Mouse (Mus musculus) intestine, embryonic 16.5 days (tissue): ENCODE data around the gene Nrcam. TPM values are rescaled to one million over a fixed set of nuclear protein-coding genes. Genes with fewer than 3 reads are reported as not detected.

ENCODE experiments used
- ATAC-seq: fragments of 200-750 bp; cut with Nextera tagmentation; 2 replicates; pipeline ENCODE4 v1.8.0; 2017; ENCODE audit warnings: moderate TSS enrichment, moderate library complexity
- H3K27ac ChIP-seq: fragments of 300-500 bp; sonication (generic); 2 replicates; pipeline ENCODE4 v1.5.1; 2014; ENCODE audit warnings: mild to moderate bottlenecking, low read length
- H3K27me3 ChIP-seq: fragments of 300-500 bp; sonication (generic); replicated peaks from 2 replicates; pipeline ENCODE4 v1.6.1; 2014; ENCODE audit warnings: low read length, control low read depth, mixed read lengths; ENCODE audit not compliant: control insufficient read depth, insufficient read depth
- H3K36me3 ChIP-seq: fragments of 300-500 bp; sonication (generic); 2 replicates; pipeline ENCODE4 v1.6.1; 2014; ENCODE audit warnings: low read length, control low read depth; ENCODE audit not compliant: control insufficient read depth, insufficient read depth
- H3K4me1 ChIP-seq: fragments of 300-500 bp; sonication (generic); 2 replicates; pipeline ENCODE4 v1.6.1; 2014; ENCODE audit warnings: low read length, control low read depth, mixed read lengths; ENCODE audit not compliant: control insufficient read depth, insufficient read depth
- H3K4me2 ChIP-seq: fragments of 300-500 bp; sonication (generic); 2 replicates; pipeline ENCODE4 v1.6.1; 2014; ENCODE audit warnings: low read depth, low read length, control low read depth
- H3K4me3 ChIP-seq: fragments of 300-500 bp; sonication (generic); 2 replicates; pipeline ENCODE4 v1.5.1; 2014; ENCODE audit warnings: mild to moderate bottlenecking, low read length
- H3K9ac ChIP-seq: fragments of 300-500 bp; sonication (generic); 2 replicates; pipeline ENCODE4 v1.6.1; 2014; ENCODE audit warnings: low read depth, low read length
- H3K9me3 ChIP-seq: fragments of 300-500 bp; sonication (generic); 2 replicates; pipeline ENCODE4 v1.6.1; 2016; ENCODE audit warnings: low read length, control low read depth; ENCODE audit not compliant: control insufficient read depth
- WGBS: fragments of 180-500 bp; shearing (Covaris S2); extraction: QIAGEN DNeasy Blood & Tissue Kit; methylation state at CpG from one replicate; pipeline ENCODE4 v1.1.7; 2014; 5-methylcytosine and 5-hydroxymethylcytosine counted together
- polyA plus RNA-seq: library from polyadenylated mRNA; unstranded; fragments of >200 nt; fragmentation: Nextera tagmentation; extraction: Ambion mirVana; gene quantifications from 2 replicates; pipeline ENCODE4 v1.2.1, GENCODE M21; 2015

The Nrcam gene
- polyA plus RNA-seq, 1 experiment from 2014 or later: 3.6 TPM

DNA sequence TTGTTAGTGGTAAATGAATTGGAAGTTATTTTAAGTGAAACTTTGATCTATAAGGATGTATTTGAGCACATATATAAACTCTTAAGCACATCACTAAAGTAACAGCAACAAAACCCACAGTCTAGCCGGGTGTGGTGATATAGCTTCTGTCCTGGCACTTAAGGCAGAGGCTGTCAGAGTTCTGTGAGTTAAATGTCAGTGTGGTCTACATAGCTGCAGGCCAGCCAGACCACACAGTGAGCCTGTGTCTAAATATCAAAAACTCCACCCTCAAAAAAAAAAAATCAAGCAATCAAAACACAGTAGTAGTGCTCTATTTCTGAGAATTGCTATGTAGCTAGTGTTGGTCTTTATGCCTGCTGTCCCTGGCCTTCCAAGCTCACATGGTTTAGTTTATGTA lies 59.5 kb downstream of the Nrcam start:
- no peak overlapping the region for H3K4me3 ChIP-seq

DNA sequence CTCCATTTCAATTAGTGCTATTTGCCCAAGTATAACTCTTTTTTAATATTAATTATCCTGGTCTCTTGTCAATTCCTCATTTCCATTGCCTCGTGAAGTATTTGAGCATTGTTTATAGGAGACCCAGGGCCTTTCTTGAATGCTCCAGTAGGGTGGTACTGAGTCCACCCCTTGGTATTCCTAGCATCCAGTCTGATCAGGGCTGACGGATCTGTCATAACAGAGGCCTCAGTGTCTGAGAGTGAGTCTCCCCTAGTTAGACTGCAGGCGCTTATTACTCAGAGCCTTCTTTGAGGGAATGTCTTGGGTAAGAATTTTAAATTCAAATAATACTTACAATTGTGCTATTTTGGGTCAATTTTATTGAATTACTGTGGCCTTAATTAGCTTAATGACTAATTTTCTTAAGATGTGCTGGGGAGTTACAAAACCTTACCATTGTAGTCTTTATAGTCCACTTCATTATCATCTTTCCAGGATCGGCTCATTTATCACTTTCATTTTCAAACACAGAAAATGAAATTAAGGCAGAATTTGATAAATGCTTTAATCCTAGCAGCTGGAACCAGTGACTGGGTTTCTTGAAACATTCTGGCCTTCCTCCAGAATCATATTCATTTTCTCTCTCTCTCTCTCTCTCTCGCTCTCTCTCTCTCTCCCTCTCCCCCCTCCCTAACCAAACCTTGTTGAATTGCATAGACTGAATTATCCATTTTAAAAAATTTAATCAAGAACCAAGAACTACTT lies 61.9 kb downstream of the Nrcam start:
- WGBS: 79% methylated on average over 5 of the region's 5 CpGs
- Histone ChIP-seq H3K36me3 (no peaks in the 10 kb centered on the region), H3K9me3 (no peaks in the 10 kb centered on the region), H3K27ac (no peak overlapping the region), H3K4me3 (no peak overlapping the region), H3K4me1 (no peaks in the 10 kb centered on the region), H3K9ac (no peak overlapping the region), H3K4me2 (no peak overlapping the region), H3K27me3 (no peaks in the 10 kb centered on the region)
- no peak; the same call in 1 of the 2 replicates for ATAC-seq

More for the DNA sequence above, 59.5 kb downstream of the Nrcam start:
- WGBS: 29% methylated on average over 1 of the region's 1 CpGs
- H3K36me3 ChIP-seq: no peaks in the 10 kb centered on the region
- no peak overlapping the region for H3K9ac ChIP-seq
- ATAC-seq: no peak
- no peak overlapping the region for H3K4me2 ChIP-seq
- no peaks in the 10 kb centered on the region for H3K27me3 ChIP-seq
- no peaks in the 10 kb centered on the region for H3K4me1 ChIP-seq
- no peak overlapping the region for H3K27ac ChIP-seq
- H3K9me3 ChIP-seq: no peaks in the 10 kb centered on the region

DNA sequence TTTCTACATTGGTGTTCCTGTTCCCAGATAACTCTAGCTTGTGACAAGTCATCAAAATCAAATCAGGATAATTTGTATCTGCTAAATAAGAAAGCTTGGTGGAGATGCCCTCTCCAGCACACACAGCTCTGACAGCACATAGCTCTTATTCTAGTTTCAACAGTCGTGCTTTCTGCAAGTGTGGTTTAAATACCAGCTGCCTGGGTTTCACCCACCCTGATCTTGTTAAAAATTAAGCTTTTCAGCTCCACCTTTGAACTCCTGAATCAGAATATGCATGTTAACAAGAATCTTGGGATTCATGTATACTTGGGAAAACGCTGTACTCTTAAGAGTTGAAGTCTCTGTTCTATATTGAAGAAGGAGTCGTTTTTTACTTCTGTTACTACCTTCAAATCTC lies 66.2 kb downstream of the Nrcam start:
- H3K27ac ChIP-seq: no peak overlapping the region
- no peak overlapping the region for H3K4me3 ChIP-seq
- no peaks in the 10 kb centered on the region for H3K27me3 ChIP-seq
- no peaks in the 10 kb centered on the region for H3K4me1 ChIP-seq
- no peak overlapping the region for H3K4me2 ChIP-seq
- H3K9ac ChIP-seq: no peak overlapping the region
- no peaks in the 10 kb centered on the region for H3K36me3 ChIP-seq
- WGBS: 54% methylated on average over 3 of the region's 3 CpGs
- peak; percentile 80 for ATAC-seq
- no peaks in the 10 kb centered on the region for H3K9me3 ChIP-seq

DNA sequence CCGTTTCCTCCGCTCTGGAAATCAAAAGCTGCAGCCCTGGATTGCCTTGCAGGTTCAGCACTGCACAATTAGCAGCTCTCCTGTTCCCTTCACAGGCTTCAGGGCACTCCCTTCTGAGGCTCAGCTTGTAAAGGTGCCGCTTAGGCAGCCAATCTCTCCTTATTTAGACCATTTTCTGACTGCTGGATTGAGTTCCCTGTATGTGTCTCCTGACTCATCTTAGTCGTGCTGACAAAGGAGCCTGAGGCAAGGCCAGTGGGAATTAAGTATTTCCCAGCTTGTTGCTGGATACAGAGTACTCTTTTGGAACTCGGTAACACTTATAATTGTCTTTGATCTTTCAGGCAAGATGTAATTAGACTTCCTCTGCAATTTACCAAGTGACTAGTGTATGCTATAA lies 69.1 kb downstream of the Nrcam start:
- H3K4me3 ChIP-seq: no peak overlapping the region
- no peaks in the 10 kb centered on the region for H3K27me3 ChIP-seq
- H3K4me2 ChIP-seq: no peak overlapping the region
- no peak overlapping the region for H3K9ac ChIP-seq
- H3K9me3 ChIP-seq: no peaks in the 10 kb centered on the region
- H3K27ac ChIP-seq: no peak overlapping the region
- H3K36me3 ChIP-seq: no peaks in the 10 kb centered on the region
- WGBS: 46% methylated on average over 5 of the region's 5 CpGs
- ATAC-seq: no peak
- H3K4me1 ChIP-seq: no peaks in the 10 kb centered on the region

DNA sequence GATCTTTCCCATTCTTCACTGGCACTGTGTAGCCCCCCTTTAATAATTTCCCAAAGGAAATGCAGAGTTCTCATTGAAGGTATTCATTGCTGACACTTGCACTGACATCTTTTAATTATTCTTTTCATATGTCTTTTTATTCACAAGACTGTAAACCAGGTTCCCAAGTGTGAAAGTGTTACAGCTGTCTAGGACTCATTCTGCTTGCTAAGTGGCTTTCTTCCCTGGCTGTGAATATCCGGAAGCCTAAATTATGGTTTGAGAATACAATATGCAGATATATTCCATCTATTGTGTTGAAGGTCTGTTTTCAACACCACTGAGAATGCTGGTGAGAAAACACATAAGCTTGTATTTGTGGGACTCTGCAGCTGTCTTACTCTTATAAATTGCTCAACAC lies 73.4 kb downstream of the Nrcam start:
- H3K4me1 ChIP-seq: no peaks in the 10 kb centered on the region
- H3K4me2 ChIP-seq: no peak overlapping the region
- no peak overlapping the region for H3K27ac ChIP-seq
- 71% methylated on average over 1 of the region's 1 CpGs for WGBS
- H3K9me3 ChIP-seq: no peaks in the 10 kb centered on the region
- no peak overlapping the region for H3K9ac ChIP-seq
- H3K4me3 ChIP-seq: no peak overlapping the region
- H3K27me3 ChIP-seq: no peaks in the 10 kb centered on the region
- no peaks in the 10 kb centered on the region for H3K36me3 ChIP-seq
- no peak for ATAC-seq

DNA sequence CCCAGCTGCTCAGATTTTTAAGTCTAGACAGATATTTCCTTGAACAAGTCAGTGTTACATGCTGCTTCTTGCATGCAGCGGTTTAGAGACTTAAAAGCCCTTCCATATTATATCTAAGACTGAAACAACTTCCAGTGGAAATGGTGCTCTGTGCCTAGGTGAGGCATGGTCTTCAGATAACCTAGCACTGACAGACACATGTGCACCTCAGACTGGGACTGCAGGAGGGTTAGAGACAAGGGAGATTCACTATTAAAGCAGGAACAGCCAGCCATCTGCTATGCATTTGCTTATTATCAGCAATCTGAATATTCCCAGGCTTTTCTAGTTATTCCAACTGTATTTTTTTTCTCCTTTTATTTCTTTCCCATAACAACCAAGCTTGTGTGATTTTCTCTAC lies 74.6 kb downstream of the Nrcam start:
- Histone ChIP-seq H3K4me1 (no peaks in the 10 kb centered on the region), H3K4me3 (no peak overlapping the region), H3K9ac (no peak overlapping the region), H3K4me2 (no peak overlapping the region), H3K27me3 (no peaks in the 10 kb centered on the region), H3K36me3 (no peaks in the 10 kb centered on the region), H3K27ac (no peak overlapping the region), H3K9me3 (no peaks in the 10 kb centered on the region)
- no peak for ATAC-seq
- WGBS: 86% methylated on average over 1 of the region's 1 CpGs

DNA sequence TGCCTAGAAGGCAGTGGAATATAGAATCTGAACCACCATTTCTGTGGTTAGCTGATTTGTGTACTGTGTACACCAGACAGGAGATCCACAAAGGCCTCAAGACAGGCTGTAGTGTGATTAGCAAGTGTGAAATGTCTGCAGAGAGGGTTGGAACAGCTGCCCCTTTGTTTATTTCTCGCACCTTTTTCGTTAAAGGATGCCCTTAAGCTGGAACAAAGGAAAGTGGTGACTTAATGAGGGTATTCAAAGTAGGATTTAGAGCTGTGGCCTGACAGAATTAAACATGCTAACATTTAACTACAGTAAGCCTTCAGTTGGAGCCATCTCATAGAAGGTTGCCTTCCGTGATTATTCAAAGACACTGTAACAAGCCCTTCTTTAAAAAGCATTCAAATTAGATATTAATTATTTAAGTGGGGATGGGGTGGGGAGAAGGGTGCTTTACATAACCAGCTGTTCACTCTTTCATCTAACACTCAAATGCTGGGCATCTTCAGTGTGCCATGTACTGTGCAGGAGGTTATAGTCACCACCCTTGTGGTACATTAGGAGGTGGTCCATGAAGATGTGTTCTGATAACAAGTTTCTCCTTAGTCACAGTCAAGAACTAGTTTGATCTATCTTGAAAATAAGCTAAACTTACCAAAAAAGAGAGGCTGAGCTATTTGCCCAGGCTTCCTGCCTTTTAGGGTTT lies 75.2 kb downstream of the Nrcam start:
- Histone ChIP-seq H3K4me1 (no peaks in the 10 kb centered on the region), H3K9me3 (no peaks in the 10 kb centered on the region), H3K4me2 (no peak overlapping the region), H3K36me3 (no peaks in the 10 kb centered on the region), H3K27ac (no peak overlapping the region), H3K27me3 (no peaks in the 10 kb centered on the region), H3K9ac (no peak overlapping the region), H3K4me3 (no peak overlapping the region)
- ATAC-seq: no peak
- 32% methylated on average over 3 of the region's 3 CpGs for WGBS

DNA sequence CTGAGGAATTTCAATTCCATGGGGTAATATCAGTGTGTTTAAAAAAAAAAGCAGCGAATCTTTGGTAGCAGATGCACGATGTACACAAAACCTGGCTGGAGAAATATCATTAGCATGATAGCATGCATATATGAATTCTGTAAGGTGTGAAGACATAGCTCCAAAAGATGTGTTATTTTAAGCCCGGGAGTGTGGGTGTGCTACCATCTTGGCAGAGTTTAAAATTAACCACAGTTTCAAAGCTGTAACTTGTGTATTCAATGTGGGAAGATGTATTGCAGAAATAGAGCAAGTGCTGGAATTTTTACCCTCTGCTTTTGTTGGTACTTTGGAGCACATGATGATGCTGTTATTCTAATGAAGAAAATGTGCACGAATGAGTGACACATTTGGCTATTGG lies 81.1 kb downstream of the Nrcam start:
- no peaks in the 10 kb centered on the region for H3K27me3 ChIP-seq
- no peak for ATAC-seq
- 82% methylated on average over 4 of the region's 4 CpGs for WGBS
- no peaks in the 10 kb centered on the region for H3K9me3 ChIP-seq
- H3K27ac ChIP-seq: no peak overlapping the region
- H3K4me3 ChIP-seq: no peak overlapping the region
- no peak overlapping the region for H3K9ac ChIP-seq
- H3K36me3 ChIP-seq: no peaks in the 10 kb centered on the region
- H3K4me2 ChIP-seq: no peak overlapping the region
- H3K4me1 ChIP-seq: no peaks in the 10 kb centered on the region

DNA sequence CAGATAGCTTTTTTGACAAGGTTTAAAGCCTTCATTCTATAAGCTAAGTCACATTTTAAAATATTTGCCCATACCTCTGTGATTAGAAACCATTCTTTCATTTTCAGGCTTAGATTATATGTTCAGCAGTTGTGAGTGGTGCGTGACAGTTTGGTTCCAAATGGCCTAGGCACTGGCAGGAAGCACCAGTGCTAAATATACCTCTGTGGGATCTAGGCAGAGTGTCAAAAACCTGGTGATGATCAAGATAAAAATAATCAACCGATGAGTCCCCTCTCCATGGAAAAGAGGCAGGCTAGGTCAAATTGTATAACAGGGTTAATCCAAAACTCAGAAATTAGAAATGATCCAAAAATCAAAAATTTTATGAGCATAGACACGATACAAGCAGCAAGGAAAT lies 82.3 kb downstream of the Nrcam start:
- Histone ChIP-seq H3K4me3 (no peak overlapping the region), H3K9ac (no peak overlapping the region), H3K4me1 (no peaks in the 10 kb centered on the region), H3K9me3 (no peaks in the 10 kb centered on the region), H3K27me3 (no peaks in the 10 kb centered on the region), H3K4me2 (no peak overlapping the region), H3K27ac (no peak overlapping the region), H3K36me3 (no peaks in the 10 kb centered on the region)
- ATAC-seq: no peak
- WGBS: 76% methylated on average over 3 of the region's 3 CpGs
